Mouse (Mus musculus): ENCODE results near the gene Cpsf6.

DNA sequence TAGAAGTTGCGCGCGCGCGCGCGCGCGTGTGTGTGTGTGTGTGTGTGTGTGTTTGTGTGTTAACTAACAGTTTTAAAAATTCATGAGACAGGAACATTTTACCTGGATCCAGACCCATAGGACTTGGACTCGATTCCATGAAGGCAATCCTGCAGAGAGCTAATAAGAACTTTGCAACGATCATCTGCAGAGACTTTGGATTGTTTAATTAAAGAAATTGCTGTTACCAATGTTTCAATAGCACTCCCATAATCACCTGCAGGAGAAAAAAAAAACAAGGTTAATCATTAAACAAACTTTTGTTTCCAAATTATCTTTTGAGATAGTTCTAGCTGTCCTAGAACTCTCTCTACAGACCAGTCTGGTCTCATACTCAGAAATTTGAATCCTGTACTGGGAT is 20.9 kb downstream of the Cpsf6 start:
- TF ChIP-seq CTCF (IDR thresholded peaks at IDR 0.05; ENCODE audit: borderline replicate concordance, insufficient read depth, low read length) = no peak
- no peak for TF ChIP-seq POLR2A (IDR thresholded peaks at IDR 0.05; ENCODE audit: low read depth, low read length)
